Mouse (Mus musculus) heart, adult 11 months (tissue): ENCODE measurements around the gene 1700001L19Rik.

Source experiments
- DNase-seq: peaks from one replicate; pipeline ENCODE4 v3.0.0; 2022

Gene 1700001L19Rik

GRCm38 (mm10) chr13:68607652-68608405, 10.6 kb downstream of the 1700001L19Rik start:
- no peak for DNase-seq

GRCm38 (mm10) chr13:68622792-68623191, 25.6 kb downstream of the 1700001L19Rik start:
- DNase-seq = no peak

- DNase-seq = no peak
Measured at GRCm38 (mm10) chr13:68627041-68627440, 29.8 kb downstream of the 1700001L19Rik start.

GRCm38 (mm10) chr13:68642786-68643185, 45.6 kb downstream of the 1700001L19Rik start:
- no peak for DNase-seq
